Mouse (Mus musculus) lung, embryonic 14.5 days (tissue): ENCODE data around the gene Helb. TPM values are rescaled to one million over a fixed set of nuclear protein-coding genes. Genes with fewer than 3 reads are reported as not detected.

Experiments used
- ATAC-seq: fragments of 200-750 bp; cut with Nextera tagmentation; 2 replicates; pipeline ENCODE4 v1.8.0; 2017; ENCODE audit warnings: mild to moderate bottlenecking, moderate TSS enrichment, moderate library complexity; ENCODE audit not compliant: insufficient read depth
- DNase-seq: peaks from one replicate; pipeline ENCODE4 v3.0.0-alpha.2; 2015
- H3K27ac ChIP-seq: fragments of 300-500 bp; sonication (generic); 2 replicates; pipeline ENCODE4 v1.5.1; 2014; ENCODE audit warnings: low read depth, mild to moderate bottlenecking, moderate library complexity
- H3K27me3 ChIP-seq: fragments of 300-500 bp; sonication (generic); 2 replicates; pipeline ENCODE4 v1.6.1; 2014; ENCODE audit warnings: low read length, control low read depth; ENCODE audit not compliant: insufficient read depth
- H3K36me3 ChIP-seq: fragments of 300-500 bp; sonication (generic); 2 replicates; pipeline ENCODE4 v1.6.1; 2014; ENCODE audit warnings: control low read depth; ENCODE audit not compliant: insufficient read depth
- H3K4me1 ChIP-seq: fragments of 300-500 bp; sonication (generic); 2 replicates; pipeline ENCODE4 v1.6.1; 2014; ENCODE audit warnings: antibody characterized with exemption, control low read depth; ENCODE audit not compliant: insufficient read depth
- H3K4me2 ChIP-seq: fragments of 300-500 bp; sonication (generic); 2 replicates; pipeline ENCODE4 v1.6.1; 2014; ENCODE audit warnings: mild to moderate bottlenecking
- H3K4me3 ChIP-seq: fragments of 300-500 bp; sonication (generic); 2 replicates; pipeline ENCODE4 v1.5.1; 2014; ENCODE audit warnings: low read depth, low read length
- H3K9ac ChIP-seq: fragments of 300-500 bp; sonication (generic); 2 replicates; pipeline ENCODE4 v1.6.1; 2014
- H3K9me3 ChIP-seq: fragments of 300-500 bp; sonication (generic); 2 replicates; pipeline ENCODE4 v1.6.1; 2016; ENCODE audit warnings: low read depth, low read length, control low read depth
- CTCF ChIP-seq: IDR thresholded peaks from 2 replicates; pipeline ENCODE4 v1.5.1; 2016; ENCODE audit warnings: antibody characterized with exemption, low read depth
- WGBS: fragments of 180-500 bp; shearing (Covaris S2); extraction: QIAGEN DNeasy Blood & Tissue Kit; methylation state at CpG from one replicate; pipeline ENCODE4 v1.1.7; 2014; 5-methylcytosine and 5-hydroxymethylcytosine counted together
- polyA plus RNA-seq: library from polyadenylated mRNA; unstranded; fragments of >200 nt; fragmentation: Nextera tagmentation; extraction: Ambion mirVana; gene quantifications from 2 replicates; pipeline ENCODE4 v1.2.1, GENCODE M21; 2014

Gene Helb
- polyA plus RNA-seq, result 4.7 and 5.4 TPM in 2 replicates

- no peak for TF ChIP-seq CTCF
Observed at GRCm38 (mm10) chr10:120112507-120113396, at the start of gene Helb. Gene Helb, minus strand, starts transcription at chr10:120112987.

GRCm38 (mm10) chr10:120160533-120160932 lies 47.7 kb upstream of the Helb start:
- no peak overlapping the region for H3K9ac ChIP-seq
- H3K27ac ChIP-seq, result no peak overlapping the region
- no peaks in the 10 kb centered on the region for H3K36me3 ChIP-seq
- no peaks in the 10 kb centered on the region for H3K4me1 ChIP-seq
- TF ChIP-seq CTCF, result no peak
- 79% methylated on average over 9 of the region's 9 CpGs for WGBS
- H3K4me2 ChIP-seq, result no peak overlapping the region
- no peak for ATAC-seq
- H3K9me3 ChIP-seq, result no peaks in the 10 kb centered on the region
- H3K27me3 ChIP-seq, result no peaks in the 10 kb centered on the region
- no peak overlapping the region for H3K4me3 ChIP-seq
- DNase-seq, result no peak

More at GRCm38 (mm10) chr10:120112507-120113396, at the start of gene Helb:
- under 1% methylated on average over 55 of the region's 55 CpGs for WGBS
- H3K9me3 ChIP-seq, result no peaks in the 10 kb centered on the region
- ATAC-seq (peak; percentile 100), DNase-seq (peak; percentile 99)
- no peaks in the 10 kb centered on the region for H3K36me3 ChIP-seq
- peak within 1 kb of the TSS; percentile 65 for H3K27ac ChIP-seq
- no peaks in the 10 kb centered on the region for H3K27me3 ChIP-seq
- peak within 1 kb of the TSS; percentile 61 for H3K4me3 ChIP-seq
- H3K4me2 ChIP-seq, result peak within 1 kb of the TSS; percentile 73
- no peaks in the 10 kb centered on the region for H3K4me1 ChIP-seq
- peak within 1 kb of the TSS; percentile 64 for H3K9ac ChIP-seq

- DNase-seq (no peak), ATAC-seq (no peak)
- no peak for TF ChIP-seq CTCF
- Histone ChIP-seq H3K4me3 (no peak overlapping the region), H3K27ac (no peak overlapping the region), H3K9ac (no peak overlapping the region), H3K4me2 (no peak overlapping the region), H3K36me3 (no peaks in the 10 kb centered on the region), H3K9me3 (no peaks in the 10 kb centered on the region), H3K4me1 (no peaks in the 10 kb centered on the region), H3K27me3 (no peaks in the 10 kb centered on the region)
- WGBS, result 83% methylated on average over 2 of the region's 2 CpGs
Observed at GRCm38 (mm10) chr10:120153911-120154310, 41.1 kb upstream of the Helb start.

- 90% methylated on average over 7 of the region's 7 CpGs for WGBS
- Histone ChIP-seq H3K4me2 (no peak overlapping the region), H3K27me3 (no peaks in the 10 kb centered on the region), H3K27ac (no peak overlapping the region), H3K9ac (no peak overlapping the region), H3K4me1 (no peaks in the 10 kb centered on the region), H3K36me3 (no peaks in the 10 kb centered on the region), H3K9me3 (no peaks in the 10 kb centered on the region), H3K4me3 (no peak overlapping the region)
- DNase-seq, result no peak
- no peak for TF ChIP-seq CTCF
- ATAC-seq, result no peak
Observed at GRCm38 (mm10) chr10:120151672-120152071, 38.9 kb upstream of the Helb start.

- WGBS, result 51% methylated on average over 10 of the region's 10 CpGs
- H3K36me3 ChIP-seq, result no peaks in the 10 kb centered on the region
- peak; percentile 33 for DNase-seq
Observed at GRCm38 (mm10) chr10:120140916-120141516, 28.2 kb upstream of the Helb start.

GRCm38 (mm10) chr10:120140193-120140592 lies 27.4 kb upstream of the Helb start:
- peaks cover 6% of the 10 kb centered on the region; the same call in 1 of the 2 replicates for H3K9me3 ChIP-seq
- no peak overlapping the region for H3K27ac ChIP-seq
- H3K4me2 ChIP-seq, result no peak overlapping the region
- no peak for TF ChIP-seq CTCF
- H3K36me3 ChIP-seq, result no peaks in the 10 kb centered on the region
- H3K4me1 ChIP-seq, result no peaks in the 10 kb centered on the region
- ATAC-seq, result no peak
- WGBS, result 58% methylated on average over 4 of the region's 4 CpGs
- H3K9ac ChIP-seq, result no peak overlapping the region
- no peak for DNase-seq
- no peak overlapping the region for H3K4me3 ChIP-seq
- H3K27me3 ChIP-seq, result no peaks in the 10 kb centered on the region

More at GRCm38 (mm10) chr10:120140916-120141516, 28.2 kb upstream of the Helb start:
- Histone ChIP-seq H3K27me3 (no peaks in the 10 kb centered on the region), H3K9me3 (peaks cover 6% of the 10 kb centered on the region; the same call in 1 of the 2 replicates), H3K4me2 (no peak overlapping the region), H3K4me3 (no peak overlapping the region), H3K27ac (no peak overlapping the region), H3K4me1 (no peaks in the 10 kb centered on the region), H3K9ac (no peak overlapping the region)
- TF ChIP-seq CTCF, result no peak
- ATAC-seq, result no peak

- Histone ChIP-seq H3K36me3 (no peaks in the 10 kb centered on the region), H3K9me3 (no peaks in the 10 kb centered on the region), H3K4me1 (no peaks in the 10 kb centered on the region), H3K27ac (no peak overlapping the region), H3K9ac (no peak overlapping the region), H3K27me3 (no peaks in the 10 kb centered on the region), H3K4me3 (no peak overlapping the region), H3K4me2 (no peak overlapping the region)
- WGBS, result 79% methylated on average over 12 of the region's 12 CpGs
- no peak for DNase-seq
- TF ChIP-seq CTCF, result no peak
- ATAC-seq, result no peak
Observed at GRCm38 (mm10) chr10:120136020-120136562, 23.3 kb upstream of the Helb start.
